Mouse (Mus musculus) liver, embryonic 18 days (tissue): ENCODE measurements around the gene Mcts2. TPM values are rescaled to one million over a fixed set of nuclear protein-coding genes. Genes with fewer than 3 reads are reported as not detected.

Source experiments
- polyA plus RNA-seq: library from polyadenylated mRNA; depleted of rRNA; stranded (reverse); fragments of >200 nt; gene quantifications from 2 replicates; pipeline ENCODE4 v1.2.3, GENCODE M21; 2012; rRNA removed

The Mcts2 gene
- polyA plus RNA-seq: 5.8 and 5.9 TPM in 2 replicates

GRCm38 (mm10) chr2:152686806-152687267 lies at the start of gene Mcts2:
TSS of gene Mcts2 (plus strand) at chr2:152687035.

GRCm38 (mm10) chr2:152669256-152669638 lies 17.6 kb upstream of the Mcts2 start, which contains the start of gene H13:
TSS of gene H13 (plus strand) at chr2:152669461.

GRCm38 (mm10) chr2:152736090-152736601 lies 49.3 kb downstream of the Mcts2 start, which contains the start of gene Id1:
TSS of gene Id1 (plus strand) at chr2:152736251.

Other genes with a start within 250 kb of the Mcts2 start
- not detected in 2 replicates for gene Defb23, start 222.4 kb upstream of the Mcts2 start, polyA plus RNA-seq
- gene Defb20, start 210.0 kb upstream of the Mcts2 start, polyA plus RNA-seq: not detected in 2 replicates
- gene Defb22, start 196.9 kb upstream of the Mcts2 start, polyA plus RNA-seq: not detected in 2 replicates
- not detected in 2 replicates for gene Defb26, start 175.3 kb upstream of the Mcts2 start, polyA plus RNA-seq
- gene Defb28, start 168.8 kb upstream of the Mcts2 start, polyA plus RNA-seq: not detected in 2 replicates
- gene Defb29, start 146.9 kb upstream of the Mcts2 start, polyA plus RNA-seq: not detected in 2 replicates
- not detected in 2 replicates for gene Gm17416, start 117.7 kb upstream of the Mcts2 start, polyA plus RNA-seq
- not detected in 2 replicates for gene Defb21, start 114.3 kb upstream of the Mcts2 start, polyA plus RNA-seq
- not detected in 2 replicates for gene Defb19, start 106.7 kb upstream of the Mcts2 start, polyA plus RNA-seq
- not detected in 2 replicates for gene Defb45, start 87.6 kb upstream of the Mcts2 start, polyA plus RNA-seq
- not detected in 2 replicates for gene Defb36, start 82.7 kb upstream of the Mcts2 start, polyA plus RNA-seq
- not detected in 2 replicates for gene Defb25, start 64.0 kb upstream of the Mcts2 start, polyA plus RNA-seq
- gene Rem1, start 60.1 kb upstream of the Mcts2 start, polyA plus RNA-seq: 1.1 and 1.2 TPM in 2 replicates
- 50.0 and 56.9 TPM in 2 replicates for gene H13, start 17.6 kb upstream of the Mcts2 start, polyA plus RNA-seq
- gene Id1, start 49.2 kb downstream of the Mcts2 start, polyA plus RNA-seq: 51.1 and 55.1 TPM in 2 replicates
- 0.78 and 0.91 TPM in 2 replicates for gene Cox4i2, start 67.1 kb downstream of the Mcts2 start, polyA plus RNA-seq
- 54.2 and 57.5 TPM in 2 replicates for gene Bcl2l1, start 144.7 kb downstream of the Mcts2 start, polyA plus RNA-seq
- 21.1 and 23.6 TPM in 2 replicates for gene Tpx2, start 160.9 kb downstream of the Mcts2 start, polyA plus RNA-seq
- gene Mylk2, start 224.3 kb downstream of the Mcts2 start, polyA plus RNA-seq: 0.01 TPM in 1 of 2 replicates, not detected in the other
- gene Foxs1, start 246.2 kb downstream of the Mcts2 start, polyA plus RNA-seq: 0.48 and 0.83 TPM in 2 replicates